Mouse (Mus musculus) brown adipose tissue, adult 24 weeks (tissue): ENCODE results near the gene G6pc. TPM values are rescaled to one million over a fixed set of nuclear protein-coding genes. Genes with fewer than 3 reads are reported as not detected.
"Not testable (repeated sequence)": the region's sequence is repeated elsewhere in the genome, so short reads cannot be mapped to it uniquely, and the experiment has no call there.

Experiments used
- H3K27ac ChIP-seq: fragments of 200-500 bp; replicated peaks from 2 replicates; pipeline ENCODE4 v1.5.1; 2012; ENCODE audit warnings: low read depth, mild to moderate bottlenecking, low read length
- H3K4me1 ChIP-seq: fragments of 200-500 bp; 2 replicates; pipeline ENCODE4 v1.6.1; 2012; ENCODE audit warnings: low read length, mixed read lengths; ENCODE audit not compliant: control insufficient read depth, insufficient read depth, insufficient read length
- H3K4me3 ChIP-seq: fragments of 200-500 bp; 2 replicates; pipeline ENCODE4 v1.5.1; 2012; ENCODE audit warnings: low read depth, mild to moderate bottlenecking, low read length, moderate library complexity; ENCODE audit not compliant: insufficient read depth
- polyA plus RNA-seq: library from polyadenylated mRNA; stranded (reverse); fragments of >200 nt; gene quantifications from 2 replicates; pipeline ENCODE4 v1.2.4, GENCODE M21; 2012; ENCODE audit not compliant: missing spikeins, insufficient read depth, insufficient read length

G6pc gene
- polyA plus RNA-seq = not detected in 2 replicates

DNA sequence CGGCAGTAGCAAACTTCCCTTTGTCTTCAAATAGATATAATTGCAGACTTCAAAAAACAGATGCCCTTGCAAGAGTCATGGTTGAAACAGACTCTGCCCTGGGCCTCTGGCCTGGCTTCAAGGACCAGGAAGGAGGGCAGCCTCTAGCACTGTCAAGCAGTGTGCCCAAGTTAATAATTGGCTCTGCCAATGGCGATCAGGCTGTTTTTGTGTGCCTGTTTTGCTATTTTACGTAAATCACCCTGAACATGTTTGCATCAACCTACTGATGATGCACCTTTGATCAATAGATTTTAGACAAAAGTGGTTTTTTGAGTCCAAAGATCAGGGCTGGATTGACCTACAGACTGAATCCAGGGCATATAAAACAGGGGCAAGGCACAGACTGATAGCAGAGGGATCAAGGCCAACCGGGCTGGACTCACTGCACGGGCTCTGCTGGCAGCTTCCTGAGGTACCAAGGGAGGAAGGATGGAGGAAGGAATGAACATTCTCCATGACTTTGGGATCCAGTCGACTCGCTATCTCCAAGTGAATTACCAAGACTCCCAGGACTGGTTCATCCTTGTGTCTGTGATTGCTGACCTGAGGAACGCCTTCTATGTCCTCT, at the start of gene G6pc:
Gene G6pc, plus strand, starts transcription at position 236 of the 610 bp plus-strand sequence.
- 0 out of 2 replicates have a peak, but pooled peaks cover 3% of the 10 kb centered on the region for H3K4me1 ChIP-seq
- no peak within 1 kb of the TSS for H3K27ac ChIP-seq
- H3K4me3 ChIP-seq = no peak within 1 kb of the TSS

DNA sequence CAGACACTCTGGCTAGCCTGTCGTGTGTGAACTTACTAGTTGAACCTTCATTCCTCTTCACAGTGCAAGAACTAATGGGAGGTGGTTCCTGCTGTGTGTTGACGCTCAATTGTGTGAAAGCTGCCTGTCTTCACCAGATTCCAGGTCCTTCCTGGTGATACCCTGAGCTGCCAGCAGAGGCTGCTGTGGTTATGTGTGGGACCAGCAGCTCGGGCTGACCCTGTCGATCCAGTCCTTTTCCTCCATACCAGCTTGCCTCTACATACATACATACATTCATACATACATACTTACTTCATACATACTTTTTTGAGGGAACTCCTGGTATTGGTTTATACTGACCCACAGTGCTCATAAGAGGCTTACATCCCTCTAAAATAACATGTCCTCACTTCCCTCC, 43.8 kb upstream of the G6pc start:
- no peaks in the 10 kb centered on the region for H3K4me1 ChIP-seq

DNA sequence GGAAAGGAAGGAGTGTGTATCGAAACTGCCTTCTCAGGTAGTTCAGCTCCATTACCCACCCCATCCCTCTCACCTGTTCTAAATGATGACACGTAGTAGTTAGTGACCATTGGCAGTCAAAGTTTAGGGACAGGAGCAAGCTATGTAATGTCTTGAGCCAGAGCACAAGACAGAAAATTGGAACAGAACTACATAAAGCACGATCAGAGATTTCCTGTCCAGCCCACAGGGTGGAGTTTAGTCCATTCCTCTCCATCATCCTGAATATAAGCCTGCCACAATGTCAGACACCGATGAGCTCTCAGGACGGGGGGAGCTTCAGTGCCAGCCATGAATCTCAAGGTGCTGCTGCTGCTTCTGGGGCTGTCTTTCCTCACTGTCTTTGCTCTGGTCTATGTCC, 42.6 kb upstream of the G6pc start, which contains the start of gene Aoc2:
Gene Aoc2, plus strand, starts transcription at position 301 of the 400 bp plus-strand sequence.
- peaks cover 3% of the 10 kb centered on the region for H3K4me1 ChIP-seq
- H3K27ac ChIP-seq = no peak within 1 kb of the TSS
- no peak within 1 kb of the TSS for H3K4me3 ChIP-seq

More for the DNA sequence above, 43.8 kb upstream of the G6pc start:
- H3K27ac ChIP-seq = no peak overlapping the region
- H3K4me3 ChIP-seq = no peak overlapping the region

DNA sequence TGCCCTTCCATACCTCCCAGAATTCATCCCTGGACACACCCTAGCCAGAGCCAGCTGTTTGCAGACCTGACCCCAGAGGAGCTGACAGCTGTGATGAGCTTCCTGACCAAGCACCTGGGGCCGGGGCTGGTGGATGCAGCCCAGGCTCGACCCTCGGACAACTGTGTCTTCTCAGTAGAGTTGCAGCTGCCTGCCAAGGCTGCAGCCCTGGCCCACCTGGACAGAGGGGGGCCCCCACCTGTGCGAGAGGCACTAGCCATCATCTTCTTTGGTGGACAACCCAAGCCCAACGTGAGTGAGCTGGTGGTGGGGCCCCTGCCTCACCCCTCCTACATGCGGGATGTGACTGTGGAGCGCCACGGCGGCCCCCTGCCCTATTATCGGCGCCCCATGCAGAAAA, 42.2 kb upstream of the G6pc start:
- not testable (repeated sequence) for H3K4me3 ChIP-seq, H3K4me1 ChIP-seq, H3K27ac ChIP-seq

DNA sequence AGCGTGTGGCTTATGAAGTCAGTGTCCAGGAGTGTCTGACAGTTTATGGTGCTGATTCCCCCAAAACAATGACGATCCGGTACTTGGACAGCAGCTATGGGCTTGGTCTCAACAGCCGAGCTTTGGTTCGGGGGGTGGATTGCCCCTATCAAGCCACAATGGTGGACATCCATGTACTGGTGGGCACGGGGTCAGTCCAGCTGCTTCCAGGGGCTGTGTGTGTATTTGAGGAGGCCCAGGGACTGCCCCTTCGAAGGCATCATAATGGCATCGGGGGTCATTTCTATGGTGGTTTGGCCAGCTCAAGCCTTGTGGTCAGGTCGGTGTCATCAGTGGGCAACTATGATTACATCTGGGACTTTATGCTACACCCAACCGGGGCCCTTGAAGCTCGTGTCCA, 41.2 kb upstream of the G6pc start:
- no peak overlapping the region for H3K4me3 ChIP-seq
- peaks cover 3% of the 10 kb centered on the region for H3K4me1 ChIP-seq
- no peak overlapping the region for H3K27ac ChIP-seq

DNA sequence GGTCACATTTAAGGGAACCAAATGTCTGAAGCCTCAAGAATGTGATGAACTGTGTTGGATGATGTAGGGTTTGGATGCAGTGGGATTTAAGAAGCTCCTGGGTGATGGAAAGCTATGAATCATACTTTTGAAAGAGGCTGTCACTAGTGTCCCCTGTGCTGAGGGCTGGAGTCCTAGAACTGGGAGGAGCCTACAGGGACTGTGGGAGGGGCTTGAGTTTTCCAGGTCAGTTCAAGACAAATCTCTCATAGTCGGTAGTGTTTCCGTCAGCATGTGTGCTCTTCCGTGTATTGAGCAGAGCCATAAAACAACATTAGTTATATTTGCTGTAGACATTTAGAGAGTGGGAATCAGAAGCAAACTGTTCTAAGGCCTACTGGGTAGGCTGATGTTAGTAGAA, 40.0 kb upstream of the G6pc start:
- Histone ChIP-seq H3K27ac (no peak overlapping the region), H3K4me1 (peaks cover 3% of the 10 kb centered on the region), H3K4me3 (no peak overlapping the region)

DNA sequence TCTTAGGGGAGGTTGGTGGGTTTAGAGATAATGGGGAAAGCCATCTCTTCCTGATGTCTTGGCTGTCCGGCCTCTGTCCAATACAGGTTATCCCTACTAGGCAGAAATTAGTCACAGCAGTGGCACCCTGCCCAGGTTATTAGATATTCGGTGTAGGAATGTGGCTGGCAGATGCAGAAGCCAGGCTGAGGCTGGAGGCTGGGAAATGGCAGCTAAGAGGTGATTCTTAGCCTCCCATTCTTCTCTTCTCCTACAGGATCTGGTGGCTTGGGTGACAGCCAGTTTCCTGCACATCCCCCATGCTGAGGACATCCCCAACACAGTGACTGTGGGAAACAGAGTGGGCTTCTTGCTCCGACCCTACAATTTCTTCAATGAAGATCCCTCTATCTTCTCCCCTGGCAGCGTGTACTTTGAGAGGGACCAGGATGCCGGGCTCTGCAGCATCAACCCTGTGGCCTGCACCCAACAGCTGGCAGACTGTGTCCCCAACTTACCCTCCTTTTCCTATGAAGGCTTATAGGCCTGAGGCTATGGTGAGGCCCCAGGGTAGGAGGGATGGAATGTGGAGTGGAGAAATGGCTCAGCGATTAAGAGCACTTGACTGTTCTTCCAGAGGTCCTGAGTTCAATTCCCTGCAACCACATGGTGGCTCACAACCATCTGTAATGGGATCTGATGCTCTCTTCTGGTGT, 38.3 kb upstream of the G6pc start:
- peaks cover 3% of the 10 kb centered on the region for H3K4me1 ChIP-seq
- H3K27ac ChIP-seq = no peak overlapping the region; the same call in 1 of the 2 replicates
- no peak overlapping the region for H3K4me3 ChIP-seq

DNA sequence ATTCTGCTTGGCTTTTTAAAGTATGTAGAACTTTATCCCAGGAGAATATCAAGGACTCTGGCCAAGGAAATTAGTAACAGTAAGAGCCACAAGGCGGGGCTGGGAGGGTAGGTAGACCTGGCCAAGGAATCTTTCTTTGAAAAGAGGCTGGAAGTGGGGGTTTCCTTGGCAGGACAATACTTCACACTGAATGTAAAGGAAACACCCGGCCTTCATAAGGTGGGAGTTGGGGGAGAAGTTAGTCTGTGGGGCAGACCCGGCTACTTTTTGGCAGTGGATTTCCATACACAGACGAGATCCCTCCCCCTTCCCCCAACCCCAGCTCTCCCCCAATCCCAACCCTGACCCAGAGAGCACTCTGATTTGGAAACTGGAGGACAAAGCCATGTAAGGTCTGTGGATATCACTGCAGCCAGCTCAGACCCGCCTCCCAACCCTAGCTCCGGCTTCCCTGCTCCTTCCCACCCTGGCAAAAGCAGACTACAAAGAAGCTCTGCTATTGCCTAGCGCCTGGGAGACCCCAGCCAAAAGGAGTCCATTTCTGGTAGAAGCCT, 36.9 kb upstream of the G6pc start, which contains the start of gene Aoc3:
Gene Aoc3, plus strand, starts transcription at position 235 of the 554 bp plus-strand sequence.
- Histone ChIP-seq H3K27ac (peak within 1 kb of the TSS; percentile 96), H3K4me1 (peaks cover 3% of the 10 kb centered on the region), H3K4me3 (peak within 1 kb of the TSS; percentile 83)

DNA sequence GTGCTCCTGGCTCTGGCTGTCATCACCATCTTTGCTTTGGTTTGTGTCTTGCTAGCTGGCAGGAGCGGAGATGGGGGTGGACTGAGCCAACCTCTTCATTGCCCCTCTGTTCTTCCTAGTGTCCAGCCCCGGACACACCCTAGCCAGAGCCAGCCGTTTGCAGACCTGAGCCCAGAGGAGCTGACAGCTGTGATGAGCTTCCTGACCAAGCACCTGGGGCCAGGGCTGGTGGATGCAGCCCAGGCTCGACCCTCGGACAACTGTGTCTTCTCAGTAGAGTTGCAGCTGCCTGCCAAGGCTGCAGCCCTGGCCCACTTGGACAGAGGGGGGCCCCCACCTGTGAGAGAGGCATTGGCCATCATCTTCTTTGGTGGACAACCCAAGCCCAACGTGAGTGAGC, 36.4 kb upstream of the G6pc start:
- H3K4me1 ChIP-seq = not testable (repeated sequence)
- Histone ChIP-seq H3K27ac (peak overlapping the region; percentile 96), H3K4me3 (peak overlapping the region; percentile 83)

DNA sequence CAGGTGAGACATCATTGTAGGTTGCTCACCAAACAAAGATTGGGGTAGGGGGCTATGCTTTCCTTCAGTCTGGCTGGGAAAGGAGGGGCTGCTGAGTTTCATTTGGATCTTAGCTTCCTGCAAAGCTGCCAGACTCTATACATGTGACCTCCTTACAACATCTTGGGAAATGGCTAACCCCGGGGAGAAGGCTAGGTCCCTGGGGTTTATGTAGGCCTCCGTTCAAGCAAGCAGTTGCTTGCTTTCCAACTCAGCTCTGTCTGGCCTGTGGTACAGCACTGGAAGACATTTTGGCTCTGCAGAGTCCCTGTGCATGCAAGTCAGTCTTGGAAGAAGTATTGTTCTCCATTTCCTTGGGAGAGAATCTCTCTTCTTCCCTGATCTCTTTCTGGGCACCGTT, 34.8 kb upstream of the G6pc start:
- Histone ChIP-seq H3K27ac (peak overlapping the region; percentile 96), H3K4me3 (peak overlapping the region; percentile 83), H3K4me1 (peaks cover 5% of the 10 kb centered on the region)

DNA sequence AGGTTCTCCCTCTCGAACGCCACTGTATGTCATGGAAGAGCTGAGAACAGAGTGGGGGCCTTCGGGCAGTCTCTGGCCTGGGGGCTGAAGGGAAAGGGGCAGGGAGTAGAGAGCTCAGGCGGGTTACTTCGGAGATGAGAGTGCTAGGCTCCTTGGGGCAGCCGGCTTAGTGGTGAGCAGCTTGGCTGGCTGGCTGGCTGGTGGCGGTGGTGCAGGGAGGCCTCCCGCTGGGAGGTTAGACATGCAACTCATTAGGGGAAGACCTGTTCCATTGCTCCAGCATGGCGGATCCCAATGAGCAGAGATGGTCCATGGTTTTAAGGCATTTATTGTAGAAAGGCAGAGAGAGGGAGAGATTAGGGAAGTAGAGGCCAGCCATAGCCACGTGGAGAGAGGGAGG, 33.3 kb upstream of the G6pc start:
- peak overlapping the region; percentile 78 for H3K27ac ChIP-seq
- H3K4me3 ChIP-seq = peak overlapping the region; percentile 57
- H3K4me1 ChIP-seq = peaks cover 4% of the 10 kb centered on the region

DNA sequence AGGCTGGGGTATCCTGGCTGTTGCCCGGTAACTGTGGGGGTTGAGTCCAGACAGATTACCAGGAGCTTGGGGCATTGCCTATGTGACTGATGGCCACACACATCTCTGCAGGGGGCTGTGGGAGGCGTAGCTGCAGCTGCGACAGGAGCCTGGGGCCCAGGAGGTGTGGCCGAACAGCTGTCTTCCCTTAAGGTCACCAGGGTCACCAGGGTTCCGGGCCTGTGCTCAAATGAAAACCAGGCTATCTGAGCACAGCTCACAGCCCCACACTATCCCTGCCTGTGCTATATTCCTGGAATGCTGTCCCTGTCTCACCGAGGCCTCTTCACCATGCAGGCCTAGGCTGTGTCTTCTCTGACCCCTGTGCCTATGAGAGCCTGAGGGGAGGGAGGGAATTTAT, 32.8 kb upstream of the G6pc start:
- H3K4me3 ChIP-seq = peak overlapping the region; percentile 57

DNA sequence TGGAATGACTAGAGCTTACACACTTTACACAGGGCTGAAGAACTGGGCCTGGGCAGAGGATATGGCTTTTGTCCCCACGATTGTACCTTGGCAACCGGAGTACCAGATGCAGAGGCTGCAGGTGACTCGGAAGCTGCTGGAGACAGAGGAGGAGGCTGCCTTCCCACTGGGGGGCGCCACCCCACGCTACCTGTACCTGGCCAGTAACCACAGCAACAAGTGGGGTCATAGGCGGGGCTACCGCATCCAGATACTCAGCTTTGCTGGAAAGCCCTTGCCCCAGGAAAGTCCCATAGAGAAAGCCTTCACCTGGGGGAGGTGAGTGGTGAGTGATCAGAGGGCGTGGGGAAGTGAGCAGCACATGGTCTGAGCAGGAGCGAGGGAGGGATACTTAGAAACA, 31.7 kb upstream of the G6pc start:
- H3K4me3 ChIP-seq = 0 out of 2 replicates have a peak overlapping the region, but pooled peaks have one; percentile 9
- no peak overlapping the region for H3K27ac ChIP-seq
- H3K4me1 ChIP-seq = 0 out of 2 replicates have a peak, but pooled peaks cover 2% of the 10 kb centered on the region

More for the DNA sequence above, 32.8 kb upstream of the G6pc start:
- Histone ChIP-seq H3K27ac (peak overlapping the region; percentile 78), H3K4me1 (0 out of 2 replicates have a peak, but pooled peaks cover 2% of the 10 kb centered on the region)

DNA sequence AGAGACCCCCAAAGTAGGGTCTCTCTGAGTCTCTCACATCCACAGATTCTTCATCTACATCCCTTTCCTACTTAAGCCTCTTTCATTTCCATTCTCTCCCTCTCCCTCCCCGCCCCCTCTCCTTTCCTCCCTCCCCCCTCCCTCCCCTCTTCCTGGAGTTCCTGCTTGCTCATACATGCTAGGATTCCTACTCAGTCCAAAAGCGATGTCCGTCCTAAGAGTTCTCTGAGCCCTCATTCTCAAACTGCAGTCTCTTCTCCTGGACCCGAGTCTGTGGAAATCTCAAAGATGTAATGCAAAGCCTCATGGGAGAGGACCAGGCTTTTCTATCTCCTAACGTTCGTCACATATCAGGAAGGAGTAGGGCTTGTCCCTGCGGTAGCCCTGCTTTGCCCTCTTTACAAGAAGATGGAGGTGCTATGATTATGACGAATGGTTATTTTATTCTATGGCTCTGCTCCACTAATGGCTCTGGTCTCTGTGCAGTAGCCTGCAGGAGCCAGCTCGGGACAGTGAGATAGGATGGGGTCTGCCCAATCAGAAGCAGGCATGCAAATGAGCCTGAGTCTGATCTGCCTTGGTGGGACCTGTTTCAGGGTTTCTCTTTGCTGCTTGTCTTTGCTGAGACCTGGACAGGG, 29.1 kb upstream of the G6pc start:
- Histone ChIP-seq H3K4me1 (0 out of 2 replicates have a peak, but pooled peaks cover 2% of the 10 kb centered on the region), H3K27ac (no peak overlapping the region), H3K4me3 (no peak overlapping the region)
